Mouse (Mus musculus): ENCODE measurements around the gene Phf21b.
A peak's percentile ranks its signal among the peaks of the same experiment; 100 is the strongest.
"Not testable (repeated sequence)": the region's sequence is repeated elsewhere in the genome, so short reads cannot be mapped to it uniquely, and the experiment has no call there.

Phf21b gene

DNA sequence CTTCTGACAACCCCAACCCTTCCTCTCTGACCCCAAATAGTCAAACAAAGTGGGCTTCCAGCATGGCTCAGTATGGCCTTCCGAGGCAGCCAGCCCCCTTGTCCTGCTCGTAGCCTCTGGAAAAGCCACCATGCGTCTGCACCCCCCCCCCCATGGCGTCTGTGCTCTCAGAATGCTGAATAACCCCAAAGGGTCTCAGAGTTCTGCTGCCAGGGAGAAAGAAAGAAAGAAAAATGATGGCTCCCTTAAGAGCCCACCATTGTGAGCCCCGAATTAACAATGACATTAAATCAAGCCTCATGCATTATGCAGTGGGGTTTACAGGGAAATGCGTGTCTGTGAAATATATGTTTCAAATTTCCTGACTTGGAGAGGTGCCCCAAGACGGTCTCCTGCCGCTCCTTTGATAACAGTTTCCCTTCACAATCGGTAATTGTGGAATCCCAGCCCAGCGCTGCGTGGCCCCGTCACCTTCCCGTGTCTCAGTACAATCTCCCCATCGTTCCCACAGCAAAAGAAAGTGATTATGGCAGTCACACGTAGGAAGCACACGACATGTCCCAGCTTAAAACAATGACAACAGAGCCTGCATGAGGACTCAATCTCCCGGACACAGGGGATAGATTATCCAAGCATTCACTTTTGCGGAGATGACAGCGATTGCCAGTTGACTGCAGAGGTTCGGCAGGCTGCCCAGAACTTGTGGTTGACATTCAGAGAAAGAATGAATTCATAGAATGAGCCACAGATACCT lies 80.3 kb downstream of the Phf21b start:
- no peak for DNase-seq (ENCODE audit: low spot score in 2 of 2)

DNA sequence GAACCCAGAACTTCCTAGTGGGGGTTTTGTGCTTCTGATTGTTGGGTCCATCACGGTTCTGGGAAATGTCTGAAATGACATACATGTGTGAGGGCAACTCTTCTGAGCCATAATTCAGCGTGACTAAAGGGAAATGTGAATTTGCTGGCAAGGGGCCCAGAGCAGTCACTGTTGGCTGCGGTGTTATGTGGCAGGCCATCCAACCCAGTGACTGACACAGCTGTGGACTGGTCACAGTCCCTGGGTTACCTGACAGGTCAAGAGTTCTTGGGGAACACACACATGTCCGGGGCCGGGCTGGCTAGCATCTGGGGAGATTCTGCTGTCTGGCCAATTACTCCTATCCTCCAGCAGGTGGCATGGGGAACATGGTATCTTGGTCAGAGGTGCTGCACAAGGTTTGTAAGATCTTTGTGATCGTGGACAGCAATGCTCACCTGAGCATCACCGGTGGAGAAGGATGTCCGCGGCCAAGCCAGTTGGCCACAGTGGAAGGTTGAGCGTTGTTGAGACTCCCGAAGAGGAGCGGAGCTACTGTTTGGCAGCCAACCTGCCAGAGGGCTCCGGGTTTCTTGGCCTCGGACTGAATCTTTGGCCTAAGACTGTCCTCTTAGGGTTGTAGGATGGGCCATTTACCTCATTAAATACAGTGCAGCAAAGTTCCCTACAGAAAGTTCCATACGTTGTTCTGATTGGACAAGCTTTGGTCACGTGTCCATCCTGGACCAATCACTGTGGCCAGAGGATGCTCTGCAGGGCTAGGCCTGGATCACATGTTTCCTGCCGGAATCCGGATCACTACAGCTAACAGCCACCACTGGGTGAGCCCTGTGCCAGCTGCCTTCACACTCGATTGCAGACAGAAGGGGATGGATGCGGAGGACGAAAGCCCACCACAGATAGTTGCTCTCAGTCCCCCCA lies 83.4 kb downstream of the Phf21b start:
- no peak for DNase-seq (ENCODE audit: low spot score in 2 of 2)

DNA sequence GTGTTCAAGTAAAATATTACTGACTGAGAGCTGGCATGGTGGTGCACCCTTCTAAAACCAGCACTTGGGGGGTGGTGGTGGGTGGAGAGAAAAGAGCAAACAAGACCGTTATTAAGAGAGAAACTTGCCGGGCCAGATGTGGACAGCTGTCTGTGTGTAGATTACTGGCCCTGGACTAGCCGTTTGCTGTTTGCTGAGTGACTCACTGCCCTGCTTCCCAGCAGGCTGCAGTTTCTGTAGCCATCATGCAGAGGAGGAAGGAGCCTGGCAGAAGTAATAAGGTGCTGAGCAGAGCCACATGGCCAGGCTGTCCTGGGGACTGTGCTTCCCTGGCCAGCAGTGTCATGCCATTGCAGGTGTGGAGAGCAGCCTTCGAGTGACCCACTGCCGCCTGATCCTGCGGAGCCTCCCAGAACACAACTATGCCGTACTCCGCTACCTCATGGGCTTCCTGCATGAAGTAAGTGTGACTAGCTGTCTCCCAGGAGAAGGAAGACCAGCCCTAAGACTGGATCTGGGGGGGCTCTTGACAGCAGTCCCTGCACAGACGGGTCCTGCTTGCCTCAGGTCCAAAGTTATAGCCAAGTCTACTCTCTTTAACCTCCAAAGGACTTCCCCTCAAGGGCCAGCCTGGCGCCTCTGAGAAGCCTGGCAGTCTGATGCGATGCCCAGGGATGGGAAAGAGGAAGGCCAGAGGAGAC lies 86.1 kb downstream of the Phf21b start:
- no peak for DNase-seq (ENCODE audit: low spot score in 2 of 2)

- DNase-seq (ENCODE audit: low spot score in 2 of 2): not testable (repeated sequence)
Observed at GRCm38 (mm10) chr15:84768531-84768930, 87.3 kb downstream of the Phf21b start.

GRCm38 (mm10) chr15:84766621-84767020 lies 89.2 kb downstream of the Phf21b start:
- no peak for DNase-seq (ENCODE audit: low spot score in 2 of 2)

DNA sequence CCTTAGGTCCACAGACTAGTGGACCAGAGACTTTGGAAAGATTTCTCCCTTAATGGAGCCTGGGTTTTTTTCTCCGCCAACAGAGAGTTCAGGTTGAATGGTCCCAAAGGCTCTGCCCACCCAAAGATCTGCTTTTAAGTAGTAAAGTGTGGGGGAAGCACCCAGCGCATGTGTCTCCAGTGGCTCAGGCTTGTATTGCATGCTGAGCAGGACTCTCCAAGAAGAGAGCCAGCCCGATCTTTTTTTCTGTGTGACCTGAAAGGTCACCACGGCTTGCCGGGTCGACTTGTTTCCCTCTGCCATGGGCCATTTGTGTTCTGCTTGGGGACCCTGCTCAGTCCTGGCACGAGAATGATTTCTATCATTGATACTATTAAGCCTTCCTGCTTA lies 92.4 kb downstream of the Phf21b start:
- no peak for DNase-seq (ENCODE audit: low spot score in 2 of 2)

DNA sequence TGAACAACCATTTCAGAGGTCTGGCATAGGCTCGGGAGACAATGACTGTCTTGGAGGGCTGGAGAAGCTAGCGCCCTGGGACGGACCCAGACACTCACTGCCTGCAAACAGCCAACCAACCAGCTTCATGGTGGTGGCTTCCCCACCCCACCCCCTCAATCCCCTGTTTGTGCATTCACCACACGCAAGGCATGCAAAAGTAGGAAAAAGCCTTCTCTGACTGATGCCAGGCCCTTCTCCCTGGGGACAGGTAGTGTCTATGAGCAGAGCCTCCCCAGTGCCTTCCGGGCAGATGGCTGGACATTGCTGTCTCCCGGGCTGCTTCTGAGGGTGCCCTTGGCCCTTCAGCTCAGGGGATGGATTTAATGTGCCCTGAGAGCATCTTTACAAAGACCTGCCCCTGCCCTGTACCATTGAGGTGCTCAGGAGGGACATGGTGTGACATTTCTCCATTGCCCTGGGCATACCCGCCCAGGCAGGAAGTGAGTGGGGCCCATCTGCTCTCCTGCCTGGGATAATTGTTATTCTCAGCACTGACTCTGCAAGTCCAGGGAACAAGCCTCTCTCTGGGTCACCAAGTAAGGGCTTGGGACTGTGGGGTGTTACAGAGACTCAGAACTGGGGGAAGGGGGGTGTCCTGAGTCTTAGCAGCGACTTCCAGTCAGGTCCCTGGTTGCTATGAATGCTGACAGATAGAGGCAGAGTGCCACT lies 93.0 kb downstream of the Phf21b start:
- no peak for DNase-seq (ENCODE audit: low spot score in 2 of 2)

- no peak for DNase-seq (ENCODE audit: low spot score in 2 of 2)
Observed at GRCm38 (mm10) chr15:84758493-84758892, 97.4 kb downstream of the Phf21b start.

GRCm38 (mm10) chr15:84756426-84756825 lies 99.4 kb downstream of the Phf21b start:
- no peak for DNase-seq (ENCODE audit: low spot score in 2 of 2)

DNA sequence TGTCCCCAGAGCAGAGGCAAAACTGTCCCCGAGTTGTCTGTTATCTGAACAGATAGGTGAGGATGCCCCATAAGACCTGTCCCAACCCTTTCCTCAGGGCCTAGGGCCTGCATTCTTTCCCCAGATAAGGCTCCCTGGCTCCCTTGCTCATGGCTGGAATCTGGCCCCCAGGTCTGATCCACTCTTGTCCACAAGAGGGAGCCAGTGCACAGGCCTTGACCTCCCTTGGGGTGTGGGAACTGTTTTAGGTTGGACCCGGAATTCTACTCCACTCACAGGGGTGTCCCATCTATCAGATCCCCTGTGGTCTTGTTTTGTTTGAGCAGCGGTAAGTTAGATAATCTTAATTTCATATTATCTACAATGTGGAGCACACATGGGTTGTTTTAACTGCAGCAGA lies 100.9 kb downstream of the Phf21b start:
- DNase-seq (ENCODE audit: low spot score in 2 of 2): peak; percentile 47 to 60

GRCm38 (mm10) chr15:84745831-84746230 lies 110.0 kb downstream of the Phf21b start:
- no peak for DNase-seq (ENCODE audit: low spot score in 2 of 2)

- no peak for DNase-seq (ENCODE audit: low spot score in 2 of 2)
Observed at GRCm38 (mm10) chr15:84744308-84744707, 111.5 kb downstream of the Phf21b start.

DNA sequence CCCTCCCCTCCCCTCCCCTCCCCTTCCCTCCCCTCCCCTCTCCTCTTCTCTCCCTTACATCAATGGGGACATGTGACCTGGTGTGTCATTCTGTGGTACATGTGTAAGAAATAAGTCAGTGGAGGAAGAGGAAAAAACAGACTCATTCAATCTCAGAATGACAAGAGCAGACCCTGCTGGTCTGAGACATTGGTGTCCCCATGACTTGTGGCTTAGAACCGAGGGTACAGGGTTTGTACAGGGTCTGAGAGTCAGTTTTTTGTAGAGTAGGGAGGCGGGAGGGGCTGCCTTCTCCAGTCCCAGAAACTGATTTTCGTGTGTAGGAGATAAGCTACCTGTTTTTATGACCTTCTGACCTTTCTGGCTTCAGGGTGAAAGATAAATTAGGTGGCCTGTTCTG lies 112.5 kb downstream of the Phf21b start:
- DNase-seq (ENCODE audit: low spot score in 2 of 2): no peak

GRCm38 (mm10) chr15:84741573-84741972 lies 114.3 kb downstream of the Phf21b start:
- DNase-seq (ENCODE audit: low spot score in 2 of 2): no peak

DNA sequence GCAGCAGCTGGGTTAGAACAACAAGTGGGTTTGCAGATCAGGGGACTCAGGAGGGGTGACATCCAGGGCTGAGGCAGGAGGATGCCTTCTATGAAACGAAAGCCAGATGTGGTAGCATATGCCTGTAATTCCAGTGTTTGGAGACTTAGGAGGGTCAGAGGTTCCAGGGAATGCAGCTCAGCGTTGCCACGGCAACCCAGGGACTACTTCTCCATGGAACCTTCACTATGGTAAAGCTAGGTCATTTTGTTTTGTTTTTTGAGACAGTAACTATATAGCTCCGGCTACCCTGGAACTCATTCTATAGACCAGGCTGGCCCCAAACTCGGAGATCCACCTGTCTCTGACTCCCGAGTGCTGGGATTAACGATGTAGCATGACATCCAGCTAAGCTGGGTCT lies 117.6 kb downstream of the Phf21b start:
- DNase-seq (ENCODE audit: low spot score in 2 of 2): no peak

- DNase-seq (ENCODE audit: low spot score in 2 of 2): no peak
Observed at GRCm38 (mm10) chr15:84736994-84737346, 118.9 kb downstream of the Phf21b start.

DNA sequence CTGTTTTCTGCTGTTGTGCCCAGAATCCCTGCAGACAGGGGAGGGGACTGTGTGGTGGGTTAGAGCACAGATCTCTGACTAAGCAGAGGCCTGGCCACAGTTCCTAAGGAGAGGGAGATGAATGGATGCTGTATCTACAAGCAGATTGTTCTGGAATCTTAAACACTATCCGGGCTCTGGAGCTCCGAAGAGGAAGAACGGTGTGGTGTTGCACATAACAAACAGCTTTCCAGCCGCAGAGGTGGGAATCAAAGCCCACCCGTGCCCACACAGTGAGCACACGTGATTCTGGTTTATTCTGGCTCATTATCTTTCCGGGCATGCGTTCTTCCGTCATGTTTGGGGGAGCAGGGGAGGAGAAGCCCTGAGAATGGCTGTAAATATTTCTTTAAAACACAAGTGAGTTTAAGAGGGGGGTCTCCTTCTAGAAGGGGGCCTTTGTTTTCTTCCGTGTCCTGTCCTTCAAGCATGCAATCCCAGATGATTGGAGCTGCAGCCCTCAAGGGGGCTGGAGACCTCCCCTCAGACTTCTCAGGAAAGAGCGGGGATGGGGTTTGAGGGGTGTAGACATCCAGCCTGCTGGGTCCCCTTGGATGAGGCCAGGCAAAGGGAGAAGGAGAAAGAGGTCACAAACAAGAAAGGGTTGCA lies 119.4 kb downstream of the Phf21b start:
- no peak for DNase-seq (ENCODE audit: low spot score in 2 of 2)

All from urinary bladder, adult 18-20 months (tissue).